Mouse (Mus musculus): ENCODE results near the gene Nrxn1. TPM values are rescaled to one million over a fixed set of nuclear protein-coding genes. Genes with fewer than 3 reads are reported as not detected.

Nrxn1 gene
- polyA plus RNA-seq, 1 experiment from 2014 or later: 41.7 TPM

GRCm38 (mm10) chr17:90116241-90116640 lies 976.6 kb downstream of the Nrxn1 start:
- no peaks in the 10 kb centered on the region for H3K36me3 ChIP-seq (replicated peaks)
- no peaks in the 10 kb centered on the region for H3K27me3 ChIP-seq
- no peak overlapping the region for H3K27ac ChIP-seq
- no peaks in the 10 kb centered on the region for H3K4me1 ChIP-seq
- no peaks in the 10 kb centered on the region for H3K9me3 ChIP-seq
- ATAC-seq (ENCODE audit: low FRiP score): no peak
- WGBS: 90% methylated on average over 2 of the region's 2 CpGs
- H3K4me3 ChIP-seq (replicated peaks): no peak overlapping the region
- H3K4me2 ChIP-seq: no peak overlapping the region
- H3K9ac ChIP-seq: no peak overlapping the region

- H3K4me2 ChIP-seq: no peak overlapping the region
- no peaks in the 10 kb centered on the region for H3K4me1 ChIP-seq
- no peak overlapping the region for H3K4me3 ChIP-seq (replicated peaks)
- H3K9ac ChIP-seq: no peak overlapping the region
- no peaks in the 10 kb centered on the region for H3K9me3 ChIP-seq
- 82% methylated on average over 3 of the region's 3 CpGs for WGBS
- no peak overlapping the region for H3K27ac ChIP-seq
- H3K27me3 ChIP-seq: no peaks in the 10 kb centered on the region
- H3K36me3 ChIP-seq (replicated peaks): no peaks in the 10 kb centered on the region
- no peak for ATAC-seq (ENCODE audit: low FRiP score)
Measured at GRCm38 (mm10) chr17:90094999-90095398, 997.9 kb downstream of the Nrxn1 start.

- H3K4me3 ChIP-seq (replicated peaks): peak overlapping the region; percentile 34
- no peaks in the 10 kb centered on the region for H3K36me3 ChIP-seq (replicated peaks)
- peak overlapping the region; percentile 87 for H3K27ac ChIP-seq
- H3K9me3 ChIP-seq: no peaks in the 10 kb centered on the region
- WGBS: 2% methylated on average over 12 of the region's 12 CpGs
- peak overlapping the region; percentile 56 for H3K4me2 ChIP-seq
- ATAC-seq (ENCODE audit: low FRiP score): peak; percentile 100
- no peaks in the 10 kb centered on the region for H3K27me3 ChIP-seq
- no peak overlapping the region for H3K9ac ChIP-seq
- H3K4me1 ChIP-seq: peaks cover 8% of the 10 kb centered on the region
Measured at GRCm38 (mm10) chr17:90088314-90088650, 1004.6 kb downstream of the Nrxn1 start.

GRCm38 (mm10) chr17:90087616-90088313 lies 1005.1 kb downstream of the Nrxn1 start:
- Histone ChIP-seq H3K27me3 (no peaks in the 10 kb centered on the region), H3K4me3 (replicated peaks) (peak overlapping the region; percentile 34), H3K9me3 (no peaks in the 10 kb centered on the region), H3K36me3 (replicated peaks) (no peaks in the 10 kb centered on the region), H3K9ac (no peak overlapping the region), H3K4me1 (peaks cover 8% of the 10 kb centered on the region), H3K4me2 (peak overlapping the region; percentile 56), H3K27ac (peak overlapping the region; percentile 87)
- WGBS: 54% methylated on average over 11 of the region's 11 CpGs
- 0 out of 2 replicates have a peak, but pooled peaks have one; percentile 2 for ATAC-seq (ENCODE audit: low FRiP score)

- H3K27me3 ChIP-seq: no peaks in the 10 kb centered on the region
- H3K4me3 ChIP-seq (replicated peaks): no peak overlapping the region
- H3K27ac ChIP-seq: peak overlapping the region; percentile 66
- H3K36me3 ChIP-seq (replicated peaks): no peaks in the 10 kb centered on the region
- H3K4me1 ChIP-seq: peaks cover 8% of the 10 kb centered on the region
- WGBS: 0% methylated on average over 1 of the region's 1 CpGs
- no peak overlapping the region for H3K9ac ChIP-seq
- peak; percentile 77 for ATAC-seq (ENCODE audit: low FRiP score)
- H3K9me3 ChIP-seq: no peaks in the 10 kb centered on the region
- H3K4me2 ChIP-seq: no peak overlapping the region
Measured at GRCm38 (mm10) chr17:90086826-90087225, 1006.0 kb downstream of the Nrxn1 start.

- H3K9me3 ChIP-seq: no peaks in the 10 kb centered on the region
- H3K36me3 ChIP-seq (replicated peaks): no peaks in the 10 kb centered on the region
- H3K27ac ChIP-seq: no peak overlapping the region
Measured at GRCm38 (mm10) chr17:90079003-90079402, 1013.9 kb downstream of the Nrxn1 start.

GRCm38 (mm10) chr17:90078488-90078887 lies 1014.4 kb downstream of the Nrxn1 start:
- Histone ChIP-seq H3K4me1 (peaks cover 9% of the 10 kb centered on the region; the same call in 1 of the 2 replicates), H3K36me3 (replicated peaks) (no peaks in the 10 kb centered on the region), H3K27me3 (no peaks in the 10 kb centered on the region), H3K27ac (no peak overlapping the region), H3K4me2 (no peak overlapping the region), H3K4me3 (replicated peaks) (no peak overlapping the region), H3K9me3 (no peaks in the 10 kb centered on the region), H3K9ac (no peak overlapping the region)
- 89% methylated on average over 3 of the region's 3 CpGs for WGBS
- no peak; the same call in 1 of the 2 replicates for ATAC-seq (ENCODE audit: low FRiP score)

More at GRCm38 (mm10) chr17:90079003-90079402, 1013.9 kb downstream of the Nrxn1 start:
- Histone ChIP-seq H3K4me1 (peaks cover 9% of the 10 kb centered on the region; the same call in 1 of the 2 replicates), H3K4me2 (no peak overlapping the region), H3K4me3 (replicated peaks) (no peak overlapping the region), H3K9ac (no peak overlapping the region), H3K27me3 (no peaks in the 10 kb centered on the region)
- 27% methylated on average over 6 of the region's 6 CpGs for WGBS
- peak; percentile 72 for ATAC-seq (ENCODE audit: low FRiP score)

- no peak overlapping the region for H3K27ac ChIP-seq
- H3K36me3 ChIP-seq (replicated peaks): no peaks in the 10 kb centered on the region
- H3K9ac ChIP-seq: no peak overlapping the region
- H3K4me2 ChIP-seq: no peak overlapping the region
- no peaks in the 10 kb centered on the region for H3K9me3 ChIP-seq
- no peaks in the 10 kb centered on the region for H3K27me3 ChIP-seq
- no peaks in the 10 kb centered on the region; the same call in 1 of the 2 replicates for H3K4me1 ChIP-seq
- WGBS: 28% methylated on average over 1 of the region's 1 CpGs
- no peak overlapping the region for H3K4me3 ChIP-seq (replicated peaks)
- ATAC-seq (ENCODE audit: low FRiP score): no peak
Measured at GRCm38 (mm10) chr17:90062866-90063265, 1030.0 kb downstream of the Nrxn1 start.

- peak; percentile 72 for ATAC-seq (ENCODE audit: low FRiP score)
- Histone ChIP-seq H3K4me3 (replicated peaks) (no peak overlapping the region), H3K9ac (no peak overlapping the region), H3K27me3 (no peaks in the 10 kb centered on the region), H3K27ac (no peak overlapping the region), H3K4me2 (no peak overlapping the region), H3K4me1 (no peaks in the 10 kb centered on the region; the same call in 1 of the 2 replicates), H3K36me3 (replicated peaks) (no peaks in the 10 kb centered on the region), H3K9me3 (no peaks in the 10 kb centered on the region)
- WGBS: 43% methylated on average over 5 of the region's 5 CpGs
Measured at GRCm38 (mm10) chr17:90060872-90061271, 1032.0 kb downstream of the Nrxn1 start.

GRCm38 (mm10) chr17:90060168-90060567 lies 1032.7 kb downstream of the Nrxn1 start:
- Histone ChIP-seq H3K4me3 (replicated peaks) (no peak overlapping the region), H3K4me1 (no peaks in the 10 kb centered on the region; the same call in 1 of the 2 replicates), H3K27ac (no peak overlapping the region), H3K9me3 (no peaks in the 10 kb centered on the region), H3K9ac (no peak overlapping the region), H3K4me2 (no peak overlapping the region), H3K36me3 (replicated peaks) (no peaks in the 10 kb centered on the region), H3K27me3 (no peaks in the 10 kb centered on the region)
- ATAC-seq (ENCODE audit: low FRiP score): no peak
- WGBS: 69% methylated on average over 3 of the region's 3 CpGs

GRCm38 (mm10) chr17:90059320-90060111 lies 1033.4 kb downstream of the Nrxn1 start:
- H3K4me2 ChIP-seq: no peak overlapping the region
- H3K9me3 ChIP-seq: no peaks in the 10 kb centered on the region
- no peaks in the 10 kb centered on the region for H3K27me3 ChIP-seq
- no peaks in the 10 kb centered on the region for H3K36me3 ChIP-seq (replicated peaks)
- WGBS: 81% methylated on average over 7 of the region's 7 CpGs
- ATAC-seq (ENCODE audit: low FRiP score): no peak
- H3K9ac ChIP-seq: no peak overlapping the region
- H3K27ac ChIP-seq: peak overlapping the region; percentile 25; the same call in 1 of the 2 replicates
- H3K4me1 ChIP-seq: no peaks in the 10 kb centered on the region
- H3K4me3 ChIP-seq (replicated peaks): no peak overlapping the region

- peaks cover 3% of the 10 kb centered on the region; the same call in 1 of the 2 replicates for H3K4me1 ChIP-seq
- no peaks in the 10 kb centered on the region for H3K36me3 ChIP-seq (replicated peaks)
- no peak overlapping the region for H3K9ac ChIP-seq
- H3K27ac ChIP-seq: no peak overlapping the region
- H3K4me2 ChIP-seq: no peak overlapping the region
- H3K9me3 ChIP-seq: no peaks in the 10 kb centered on the region
- ATAC-seq (ENCODE audit: low FRiP score): peak; percentile 79
- WGBS: 48% methylated on average over 5 of the region's 5 CpGs
- H3K4me3 ChIP-seq (replicated peaks): no peak overlapping the region
- H3K27me3 ChIP-seq: no peaks in the 10 kb centered on the region
Measured at GRCm38 (mm10) chr17:90054312-90054711, 1038.6 kb downstream of the Nrxn1 start.

Measured in forebrain, embryonic 12.5 days (tissue).